Mouse (Mus musculus) cerebellum, adult 9-10 months (tissue): Measurements from ENCODE around the gene Foxn3.
A peak's percentile ranks its signal among the peaks of the same experiment; 100 is the strongest.

Source experiments
- DNase-seq: peaks from one replicate; pipeline ENCODE4 v3.0.0; 2022

Gene Foxn3

DNA sequence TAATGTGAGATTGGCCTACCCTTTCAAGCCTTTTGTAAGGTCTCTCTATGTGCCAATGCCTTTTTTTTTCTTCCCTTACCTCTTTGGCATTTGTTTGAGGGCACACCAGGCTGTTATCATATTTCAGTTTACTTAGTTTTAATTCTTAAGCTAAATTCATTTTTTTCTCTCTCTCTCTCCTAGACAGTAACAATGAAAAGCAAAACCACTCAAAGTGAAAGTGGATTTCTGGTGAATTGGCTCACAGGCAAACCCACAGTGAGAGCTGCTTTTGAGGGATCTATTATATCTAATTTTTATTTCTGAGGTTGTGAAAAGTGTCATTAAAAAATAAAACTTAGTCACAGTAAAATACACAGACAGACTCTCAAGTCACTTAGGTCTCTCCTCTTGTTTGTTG lies 101.1 kb downstream of the Foxn3 start:
- no peak for DNase-seq

DNA sequence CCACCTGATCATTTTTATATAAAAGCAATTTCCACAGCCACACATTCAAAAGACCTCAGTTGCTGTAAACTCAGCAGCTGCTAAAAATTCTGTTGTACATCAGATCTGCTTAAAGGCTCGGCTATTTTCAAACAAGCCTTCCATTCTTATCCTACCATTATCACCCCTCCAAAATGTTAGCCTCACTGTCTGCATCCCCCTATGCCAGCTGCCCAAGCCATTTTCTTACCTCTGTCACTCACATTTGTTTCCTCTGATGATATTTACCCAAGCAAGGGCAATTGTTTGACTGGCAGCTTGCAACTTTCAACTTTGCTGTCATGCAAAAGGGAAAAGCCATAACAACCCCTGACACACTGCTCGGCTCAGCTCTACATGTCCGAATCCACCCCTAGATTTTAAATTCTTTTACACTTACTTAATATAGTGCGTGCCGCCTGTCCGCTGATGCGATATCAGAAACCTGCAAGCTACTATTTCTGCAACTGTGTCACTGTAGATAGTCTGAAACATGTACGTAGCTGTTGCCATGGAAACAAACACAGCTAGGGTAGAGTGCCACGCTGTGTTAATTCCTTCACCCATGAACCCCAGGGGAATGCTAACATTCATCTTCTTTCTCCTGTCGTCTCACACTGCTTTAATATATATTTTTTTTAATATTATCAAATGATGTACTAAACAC lies 105.7 kb downstream of the Foxn3 start:
- no peak for DNase-seq

GRCm38 (mm10) chr12:99455580-99455979 lies 107.8 kb downstream of the Foxn3 start:
- no peak for DNase-seq

DNA sequence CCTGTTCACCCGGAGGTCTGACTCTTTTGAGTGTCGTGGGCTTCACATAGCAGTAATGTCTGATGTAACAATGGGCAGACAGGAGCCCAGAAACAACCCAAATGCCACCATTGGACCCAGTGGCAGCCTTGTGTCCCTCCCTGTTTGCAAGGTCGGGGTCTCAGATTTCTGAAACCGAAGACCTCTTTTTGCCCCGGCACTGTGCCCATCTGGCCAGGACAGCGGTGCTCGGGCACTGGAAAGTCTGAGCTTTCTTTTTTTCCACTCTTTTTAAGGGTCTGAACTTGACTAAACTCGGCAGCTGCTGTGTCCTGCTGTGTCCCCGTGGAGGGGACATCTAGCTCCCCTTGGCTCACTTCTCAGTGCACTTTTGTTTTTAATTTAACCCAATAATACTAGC lies 109.0 kb downstream of the Foxn3 start:
- DNase-seq = no peak

DNA sequence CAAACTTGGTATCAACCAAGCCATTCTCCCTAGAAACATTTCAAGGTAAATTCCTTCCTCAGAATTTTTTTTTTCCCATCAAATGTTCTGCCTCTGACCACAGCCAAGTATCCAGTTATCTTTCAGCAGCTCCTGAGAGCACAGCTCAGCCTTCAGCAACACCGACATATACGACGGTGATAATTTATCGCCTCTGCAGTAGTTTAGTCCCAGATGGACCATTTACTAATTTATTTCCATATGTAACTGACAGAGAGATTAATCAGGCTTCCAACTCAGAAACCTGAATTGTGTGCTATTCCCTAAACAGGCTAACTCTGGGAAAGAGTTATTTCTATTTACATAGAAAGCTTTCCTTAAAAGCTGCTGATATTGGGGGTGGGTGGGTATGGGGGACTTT lies 109.6 kb downstream of the Foxn3 start:
- DNase-seq = no peak

DNA sequence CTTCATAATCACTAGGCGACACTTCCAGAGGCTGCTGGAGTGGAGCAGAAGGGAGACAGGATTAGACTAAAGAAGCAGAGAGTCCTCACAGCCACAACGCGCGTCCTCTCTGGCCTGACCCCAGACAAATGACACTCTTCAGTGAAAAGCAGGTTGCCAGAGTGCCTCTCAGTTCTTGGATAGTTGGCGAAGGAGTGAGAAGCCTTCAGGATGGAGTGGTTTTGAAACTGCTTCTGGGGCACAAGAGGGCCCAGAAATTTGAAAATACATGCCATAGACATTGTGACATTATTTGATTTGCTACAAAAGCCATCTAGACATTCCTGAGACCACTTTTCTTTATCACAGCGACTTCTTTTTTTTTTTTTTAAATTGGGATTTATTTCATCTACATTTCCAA lies 113.3 kb downstream of the Foxn3 start:
- DNase-seq = no peak

DNA sequence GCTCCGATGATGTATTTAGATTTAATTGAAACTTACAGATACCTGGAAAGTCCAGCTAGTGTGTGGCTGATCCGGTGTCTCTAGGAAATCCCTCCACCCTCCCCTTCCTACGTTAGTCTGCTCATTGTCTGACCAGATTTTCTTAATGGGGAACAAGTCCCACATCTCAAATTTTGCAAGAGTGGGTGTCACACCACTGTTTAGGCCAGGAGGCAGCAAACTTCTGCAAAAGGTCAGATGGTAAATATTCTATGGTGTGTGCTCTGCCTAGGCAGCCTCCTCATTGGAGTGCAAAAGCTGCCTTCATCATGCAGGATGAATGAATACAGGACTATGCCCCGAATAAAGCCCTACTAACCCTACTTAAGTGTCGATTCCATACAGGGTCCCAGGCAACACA lies 115.6 kb downstream of the Foxn3 start:
- no peak for DNase-seq

- no peak for DNase-seq
These were observed 118.2 kb downstream of the Foxn3 start for GRCm38 (mm10) chr12:99445018-99445674.

GRCm38 (mm10) chr12:99442819-99443218 lies 120.6 kb downstream of the Foxn3 start:
- DNase-seq = no peak

- DNase-seq = peak; percentile 38
These were observed 122.4 kb downstream of the Foxn3 start for GRCm38 (mm10) chr12:99440953-99441352.

DNA sequence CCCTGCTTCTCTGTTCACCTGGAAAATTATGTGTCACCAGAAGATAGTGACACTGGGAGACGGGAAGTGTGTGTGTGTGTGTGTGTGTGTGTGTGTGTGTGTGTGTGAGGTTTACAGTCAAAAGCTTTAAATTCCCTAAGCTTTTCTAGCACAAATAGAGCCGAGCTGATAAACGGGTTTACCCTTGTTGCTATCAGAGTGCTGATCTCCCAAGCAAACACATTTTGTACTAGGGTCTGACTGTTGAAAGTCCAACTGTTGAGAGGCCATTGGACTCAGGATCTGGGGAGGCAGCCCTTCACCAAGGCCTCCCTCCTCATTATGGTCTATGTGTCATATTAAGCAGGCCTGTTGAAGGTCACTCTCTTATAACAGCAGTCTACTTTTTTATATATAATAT lies 123.4 kb downstream of the Foxn3 start:
- no peak for DNase-seq

GRCm38 (mm10) chr12:99435189-99435588 lies 128.2 kb downstream of the Foxn3 start:
- no peak for DNase-seq

- DNase-seq = no peak
These were observed 130.0 kb downstream of the Foxn3 start for GRCm38 (mm10) chr12:99433402-99433801.

- no peak for DNase-seq
These were observed 131.8 kb downstream of the Foxn3 start for GRCm38 (mm10) chr12:99431541-99431940.

- DNase-seq = no peak
These were observed 132.4 kb downstream of the Foxn3 start for GRCm38 (mm10) chr12:99430992-99431391.

GRCm38 (mm10) chr12:99429101-99429500 lies 134.3 kb downstream of the Foxn3 start:
- DNase-seq = peak; percentile 56

GRCm38 (mm10) chr12:99426207-99426916 lies 137.0 kb downstream of the Foxn3 start:
- no peak for DNase-seq

- no peak for DNase-seq
These were observed 144.0 kb downstream of the Foxn3 start for GRCm38 (mm10) chr12:99419396-99419760.

GRCm38 (mm10) chr12:99418476-99419395 lies 144.6 kb downstream of the Foxn3 start:
- DNase-seq = no peak

GRCm38 (mm10) chr12:99417885-99418284 lies 145.5 kb downstream of the Foxn3 start:
- no peak for DNase-seq

DNA sequence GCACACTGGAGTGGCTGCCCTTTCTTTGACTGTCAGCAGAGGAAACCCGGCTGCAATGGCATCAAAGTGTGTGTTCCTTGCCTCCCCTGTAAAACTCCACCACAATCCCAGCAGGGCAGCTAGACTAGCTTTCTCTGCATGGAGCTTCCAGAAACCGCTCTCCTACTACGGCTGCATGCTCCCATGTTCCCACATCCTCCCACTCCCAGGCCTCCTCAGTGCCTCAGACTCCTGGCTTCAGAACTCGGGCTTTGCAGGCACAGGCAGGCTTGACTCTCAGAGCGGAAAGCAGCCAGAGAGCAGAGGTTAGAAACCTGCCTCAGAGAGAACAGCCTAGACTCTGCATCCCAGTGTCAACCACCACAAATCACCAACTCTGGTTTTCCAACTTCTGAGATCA lies 147.8 kb downstream of the Foxn3 start:
- no peak for DNase-seq

DNA sequence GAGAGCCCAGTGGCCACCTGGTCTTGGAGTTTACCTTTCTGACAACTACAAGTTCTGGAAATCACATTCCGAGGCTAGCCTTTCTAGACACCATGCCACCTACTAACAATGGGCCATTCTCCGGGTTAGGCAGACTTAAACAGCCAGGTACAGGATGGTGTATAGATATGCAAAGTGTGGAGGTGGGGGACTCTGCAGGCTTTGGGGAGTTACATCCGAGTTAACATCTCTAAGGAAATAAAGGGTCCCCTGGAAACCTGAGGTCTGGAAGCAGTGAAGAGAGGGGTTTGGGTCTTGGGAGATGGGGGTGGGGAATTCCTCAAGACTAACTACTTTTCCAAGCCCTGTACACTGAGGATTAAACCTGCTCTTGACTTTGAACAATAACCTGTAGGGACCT lies 150.9 kb downstream of the Foxn3 start:
- DNase-seq = no peak

- no peak for DNase-seq
These were observed 151.3 kb downstream of the Foxn3 start for GRCm38 (mm10) chr12:99412034-99412433.
